Mouse (Mus musculus): Measurements from ENCODE around the gene Idnk.

DNA sequence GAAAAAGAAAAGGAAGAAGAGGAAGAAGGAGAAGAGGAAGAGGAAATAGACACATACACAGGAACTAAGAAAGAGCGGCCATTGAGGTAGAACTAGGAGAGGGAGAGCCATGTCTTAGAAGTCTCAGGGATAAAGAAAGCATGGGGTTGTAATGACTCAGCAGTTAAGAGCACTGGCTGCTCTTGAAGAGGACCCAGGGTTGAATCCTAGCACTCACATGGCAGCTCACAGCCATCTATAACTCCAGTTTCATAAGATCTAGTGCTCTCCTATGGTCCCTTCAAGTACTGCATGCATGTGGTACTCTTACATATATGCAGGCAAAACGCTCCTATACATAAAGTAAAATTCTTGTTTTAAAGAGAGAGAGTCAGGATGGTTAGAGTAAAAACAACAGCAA lies 1.4 kb upstream of the Idnk start:
- TF ChIP-seq CTCF (IDR thresholded peaks at IDR 0.05) (no peak), EP300 (IDR thresholded peaks at IDR 0.05) (no peak)

All from lung, postnatal 0 days (tissue).